Mouse (Mus musculus) right cerebral cortex, postnatal 4 days (tissue): ENCODE data around the gene Scrn3.
A peak's percentile ranks its signal among the peaks of the same experiment; 100 is the strongest.

Experiments used
- DNase-seq: peaks from one replicate; pipeline ENCODE4 v3.0.0-alpha.2; 2022

Gene Scrn3

DNA sequence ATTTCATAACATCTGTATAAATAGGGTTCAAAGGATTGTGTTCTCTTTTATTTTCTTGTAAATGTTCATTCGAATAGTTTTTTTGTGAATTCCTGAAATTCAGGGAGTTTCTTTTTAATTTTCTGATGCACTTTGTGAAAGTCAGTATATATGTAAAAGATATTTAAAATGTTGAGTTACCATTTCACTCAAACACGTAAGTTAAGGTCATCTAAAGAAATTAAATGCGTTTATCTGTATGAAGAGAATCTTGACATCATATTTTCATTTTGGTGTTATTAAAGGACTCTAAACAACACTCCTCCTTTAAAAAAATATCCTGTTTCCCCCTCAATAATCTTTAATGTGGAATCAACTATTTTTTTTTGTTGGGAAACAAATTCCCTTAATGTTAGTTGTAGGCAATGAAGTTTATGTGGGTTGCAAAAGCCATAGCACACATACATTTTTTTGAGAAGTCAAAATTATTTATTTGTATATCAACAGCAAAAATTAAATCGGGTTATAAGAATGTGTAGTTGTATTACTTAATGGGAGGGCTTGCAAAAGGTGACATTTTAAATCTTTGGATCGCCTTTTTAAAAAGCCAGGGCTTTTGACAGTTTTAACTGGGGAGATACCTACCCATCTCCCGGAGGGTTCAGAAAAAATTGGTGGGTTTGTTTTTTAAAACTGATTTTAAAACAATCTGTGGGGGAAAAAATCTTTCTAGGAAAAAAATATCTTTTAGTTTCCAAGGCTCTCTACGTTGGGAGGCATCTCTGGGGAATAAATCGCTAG, 37.0 kb upstream of the Scrn3 start:
- no peak for DNase-seq

DNA sequence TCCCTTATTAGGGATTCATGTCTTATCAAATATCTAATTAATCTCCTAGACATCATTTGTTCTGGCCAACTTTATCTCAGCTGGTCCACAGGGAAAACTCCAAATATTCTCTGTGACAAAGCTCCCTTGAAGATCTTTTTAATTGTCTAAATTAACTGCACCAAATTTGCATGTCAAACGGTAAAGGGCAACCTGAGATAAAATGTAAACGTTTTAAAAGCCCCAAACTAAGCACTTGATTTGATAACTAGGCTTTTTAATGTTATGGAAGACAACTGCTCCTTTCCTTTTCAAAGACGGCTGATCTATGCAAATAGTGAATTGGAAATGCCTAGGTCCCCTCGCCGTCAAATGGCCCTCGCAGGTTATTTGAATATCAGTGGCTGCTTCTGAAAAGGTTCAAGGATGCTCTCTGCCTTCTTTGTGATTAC, 36.2 kb upstream of the Scrn3 start:
- DNase-seq: no peak

DNA sequence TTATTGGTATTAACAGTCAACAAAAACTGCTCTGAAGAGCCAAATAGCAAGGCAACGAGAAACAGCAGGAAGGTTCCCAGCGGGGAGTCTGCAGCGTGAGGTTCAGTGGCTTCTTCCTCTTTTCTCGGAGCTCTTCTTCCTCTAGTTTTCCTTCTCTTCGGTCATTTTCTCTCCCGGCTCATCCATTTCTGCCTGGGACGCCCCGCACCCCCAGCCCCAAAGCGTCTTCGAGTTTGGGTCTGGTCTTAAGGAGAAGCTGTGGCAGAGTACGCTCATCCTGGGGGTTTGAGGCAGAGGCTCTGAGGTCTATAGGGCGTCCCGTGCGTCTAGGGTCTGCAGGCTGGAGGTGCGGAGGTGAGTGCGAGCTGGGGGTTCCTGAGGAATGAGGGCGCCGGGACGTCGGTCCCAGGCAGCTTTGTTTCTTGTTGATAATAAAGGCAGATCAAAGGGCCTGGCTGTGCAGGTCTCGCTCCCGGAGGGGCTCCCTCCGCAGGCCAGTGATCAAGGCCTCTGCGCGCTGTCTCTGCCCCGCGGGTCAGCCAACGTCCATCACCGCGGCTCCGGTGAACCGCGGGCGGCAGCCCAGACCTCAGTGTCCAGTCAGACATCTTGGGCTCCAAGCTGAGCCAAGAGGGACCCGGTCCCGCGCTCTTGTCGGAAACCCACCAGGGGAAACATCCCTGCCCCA, 35.2 kb upstream of the Scrn3 start:
- no peak for DNase-seq

- no peak for DNase-seq
These were observed 34.7 kb upstream of the Scrn3 start for GRCm38 (mm10) chr2:73277709-73278075.

DNA sequence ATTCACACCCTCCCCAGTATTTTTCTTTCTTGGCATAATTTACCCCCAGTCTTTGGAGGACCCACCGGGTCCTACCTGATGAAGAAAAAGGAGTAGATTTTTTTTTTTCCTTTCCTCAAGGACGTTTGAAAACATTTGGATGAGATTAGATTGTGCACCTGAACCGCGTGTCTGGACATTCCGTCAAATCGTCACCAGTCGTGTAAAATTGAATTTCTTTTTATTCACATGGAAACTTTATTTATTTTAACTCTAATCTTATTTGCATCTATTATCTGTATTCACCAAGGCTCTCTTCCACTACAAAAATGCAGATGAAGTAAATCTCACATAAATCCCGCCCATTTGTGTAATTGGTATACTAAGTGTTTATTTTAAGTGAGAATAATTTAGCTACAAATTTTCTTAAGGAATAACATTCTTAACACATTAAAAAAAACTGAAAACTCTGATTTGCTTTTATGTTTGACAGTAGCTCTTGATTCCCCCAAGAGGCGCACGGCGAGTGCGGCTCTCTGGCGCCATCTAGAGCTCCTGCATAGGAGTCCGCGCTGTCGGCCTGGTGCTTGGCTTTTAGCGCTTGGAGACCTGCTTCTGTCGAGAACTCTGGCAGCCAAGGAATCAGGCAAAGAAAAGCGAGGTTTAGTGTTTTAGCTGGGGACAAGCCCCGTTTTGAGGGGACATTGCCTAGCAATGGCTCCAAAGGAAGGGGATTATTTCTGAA, 34.1 kb upstream of the Scrn3 start:
- peak; percentile 95 for DNase-seq

GRCm38 (mm10) chr2:73278869-73279268, 33.5 kb upstream of the Scrn3 start:
- no peak for DNase-seq

- DNase-seq: peak; percentile 34
These were observed 32.9 kb upstream of the Scrn3 start for GRCm38 (mm10) chr2:73279271-73280038.

DNA sequence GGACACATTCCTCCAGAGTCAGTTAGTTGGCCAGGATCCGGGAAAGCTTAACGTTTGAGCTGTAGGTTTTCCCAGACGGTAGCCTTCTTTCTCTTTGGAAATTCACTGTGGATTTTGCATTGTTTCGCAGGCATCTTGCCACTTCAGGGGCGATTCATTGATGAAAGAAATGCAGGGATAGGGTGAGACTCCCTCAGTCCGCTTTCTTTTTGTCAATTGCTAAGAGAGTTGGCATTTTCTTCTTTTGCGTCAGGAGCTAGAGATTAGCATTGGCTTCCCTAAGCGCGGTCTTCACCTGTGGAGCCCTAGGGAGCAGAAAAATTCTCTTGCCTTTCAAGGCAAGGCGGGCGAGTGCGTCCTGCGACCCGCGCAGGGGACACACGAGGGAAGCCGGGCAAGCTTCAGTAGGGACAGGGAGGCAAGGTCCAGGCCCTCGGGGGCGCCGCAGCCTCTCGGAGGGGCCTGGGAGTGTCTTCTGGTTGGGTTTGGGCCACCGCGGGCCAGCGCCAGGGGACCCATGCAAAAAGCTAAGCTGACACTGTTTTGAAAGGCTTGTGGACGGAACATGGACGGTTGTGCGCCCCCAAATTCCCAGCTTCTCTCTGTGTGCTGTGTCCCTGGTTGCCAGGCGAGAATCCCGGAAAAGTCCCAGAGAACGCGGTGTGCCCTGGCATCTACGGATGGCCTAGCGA, 31.9 kb upstream of the Scrn3 start:
- no peak for DNase-seq

- DNase-seq: no peak
These were observed 31.2 kb upstream of the Scrn3 start for GRCm38 (mm10) chr2:73281048-73281661.

DNA sequence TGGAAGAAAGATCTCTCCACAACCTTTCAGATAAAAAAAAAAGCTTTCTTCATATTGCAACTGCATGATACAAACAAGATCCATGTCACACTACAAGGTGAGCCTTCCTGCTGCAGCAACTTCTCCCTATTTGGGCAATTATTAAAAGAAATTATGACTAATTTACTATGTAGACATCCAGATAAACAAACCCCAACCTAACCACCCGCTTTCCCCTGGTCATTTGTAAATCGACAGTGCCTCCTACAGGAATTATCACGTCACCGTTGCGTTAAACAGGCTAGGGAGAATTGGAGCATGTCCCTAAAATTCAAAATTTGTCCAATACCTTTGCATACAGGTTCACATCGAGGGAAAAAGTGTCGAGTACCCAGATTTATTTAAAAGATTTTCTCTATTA, 30.7 kb upstream of the Scrn3 start:
- no peak for DNase-seq

GRCm38 (mm10) chr2:73285630-73286029, 26.8 kb upstream of the Scrn3 start:
- DNase-seq: no peak

DNA sequence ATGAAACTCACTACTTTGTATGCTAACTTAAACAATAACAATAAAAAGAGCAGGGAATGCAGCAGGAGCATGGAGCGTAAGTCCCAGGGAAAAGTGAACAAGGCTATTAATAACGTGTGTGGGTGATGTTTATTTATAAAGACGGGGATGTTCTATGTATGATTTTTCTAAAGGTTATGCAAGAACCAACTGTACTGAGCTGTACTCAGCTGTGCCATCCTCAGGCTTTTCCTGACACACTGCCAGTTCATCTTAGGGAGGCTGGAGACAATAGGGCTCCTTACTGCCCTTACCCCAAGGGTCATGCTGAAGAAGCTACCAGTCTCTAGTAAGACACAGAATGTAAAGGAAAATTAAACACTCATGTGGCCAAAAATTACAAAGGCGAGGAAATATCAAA, 21.3 kb upstream of the Scrn3 start:
- no peak for DNase-seq

- no peak for DNase-seq
These were observed 17.4 kb upstream of the Scrn3 start for GRCm38 (mm10) chr2:73295023-73295422.

DNA sequence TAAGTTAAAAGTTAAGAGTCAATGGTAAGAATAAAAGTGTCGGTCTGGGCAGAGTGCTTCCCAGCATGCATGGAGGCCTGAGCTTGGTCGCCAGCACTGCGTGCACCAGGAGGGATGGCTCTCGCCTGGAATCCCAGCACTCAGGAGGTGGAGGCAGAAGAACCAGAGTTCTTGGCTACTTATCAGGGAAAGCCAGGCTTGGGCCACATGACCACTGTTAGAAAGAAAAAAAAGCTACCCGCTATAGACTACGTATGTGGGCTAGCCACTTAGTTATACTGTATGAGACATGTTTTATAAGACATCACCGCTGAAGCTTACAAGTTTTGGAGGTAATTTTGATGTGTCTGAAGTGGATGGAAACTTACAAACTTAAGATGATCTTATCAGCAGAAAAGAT, 14.2 kb upstream of the Scrn3 start:
- no peak for DNase-seq

DNA sequence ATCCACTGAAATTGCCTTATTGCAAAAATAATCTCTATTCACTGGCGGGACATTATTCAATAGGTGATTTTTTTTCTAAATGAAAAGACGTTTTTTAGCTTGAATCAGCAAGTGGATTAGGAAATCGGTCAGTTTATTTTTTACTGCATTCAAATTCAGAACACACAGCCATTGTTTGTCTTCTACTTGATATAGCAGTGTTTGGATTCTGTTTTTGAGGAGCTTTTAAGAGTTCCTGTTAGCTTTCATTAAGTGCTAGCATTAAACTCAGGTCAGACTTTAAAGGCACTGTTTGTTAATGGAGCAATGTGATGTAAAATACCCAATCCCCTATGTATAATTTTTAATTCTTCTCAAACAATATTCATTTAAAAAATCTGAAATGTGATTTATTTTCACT, 13.6 kb upstream of the Scrn3 start:
- DNase-seq: no peak

DNA sequence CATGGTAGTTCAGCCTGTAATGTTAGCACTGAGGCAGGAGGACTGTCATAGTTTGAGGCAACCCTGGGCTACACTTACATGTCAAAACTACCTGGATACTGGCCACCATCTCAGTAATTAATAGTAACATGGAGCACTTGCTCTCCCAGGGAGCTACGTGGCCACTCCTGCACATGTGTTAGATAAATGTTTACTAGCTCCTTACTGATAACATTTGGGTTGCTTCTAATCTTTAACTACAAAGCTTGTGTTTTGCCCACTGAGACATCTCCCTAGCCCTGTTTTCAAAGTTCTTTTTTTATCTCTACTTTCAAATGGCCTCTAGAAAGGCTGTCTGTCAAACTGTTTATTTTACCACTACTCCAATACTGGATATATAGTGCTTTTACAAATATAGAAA, 10.4 kb upstream of the Scrn3 start:
- DNase-seq: no peak

DNA sequence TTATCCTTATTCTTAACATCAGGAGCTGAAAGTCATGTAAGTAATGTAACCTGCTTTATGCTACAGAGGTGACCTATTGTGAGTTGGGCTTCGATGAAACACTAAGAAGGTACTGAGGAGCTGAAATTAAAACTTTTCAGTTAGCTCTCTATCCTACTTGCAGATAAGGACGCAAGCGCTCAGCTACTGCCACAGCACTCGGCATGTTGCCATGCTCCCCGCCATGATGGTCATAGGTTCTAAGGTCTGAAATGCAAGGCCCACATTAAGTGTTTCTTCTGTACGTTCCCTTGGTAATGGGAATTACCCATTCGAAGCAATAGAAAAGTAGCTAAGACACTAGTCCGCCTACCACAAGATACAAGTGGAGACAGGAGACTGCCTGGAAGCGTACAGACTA, 9.7 kb upstream of the Scrn3 start:
- no peak for DNase-seq

DNA sequence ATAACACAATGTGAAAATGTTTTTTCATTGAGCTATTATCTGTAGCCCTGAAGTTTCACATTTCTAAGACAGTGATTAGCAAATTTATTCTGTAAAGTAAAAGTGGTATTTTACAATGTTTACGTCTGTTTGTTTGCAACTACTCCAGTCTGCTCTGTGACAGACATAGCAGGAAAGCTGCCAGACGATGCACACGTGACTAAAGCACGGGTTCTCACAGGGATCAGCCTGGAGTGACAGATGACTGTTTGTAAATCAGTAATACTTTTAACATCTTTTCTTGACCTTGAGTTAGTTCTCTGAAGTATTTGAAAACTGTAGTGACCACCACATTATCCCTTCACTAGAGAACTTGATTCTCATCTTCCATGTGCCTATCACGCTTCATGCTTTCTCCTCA, 7.9 kb upstream of the Scrn3 start:
- DNase-seq: no peak

GRCm38 (mm10) chr2:73306006-73306405, 6.4 kb upstream of the Scrn3 start:
- DNase-seq: no peak

- DNase-seq: peak; percentile 7
These were observed 708 bp downstream of the Scrn3 start for GRCm38 (mm10) chr2:73313117-73313501.

GRCm38 (mm10) chr2:73314311-73314710, 1.9 kb downstream of the Scrn3 start:
- no peak for DNase-seq

DNA sequence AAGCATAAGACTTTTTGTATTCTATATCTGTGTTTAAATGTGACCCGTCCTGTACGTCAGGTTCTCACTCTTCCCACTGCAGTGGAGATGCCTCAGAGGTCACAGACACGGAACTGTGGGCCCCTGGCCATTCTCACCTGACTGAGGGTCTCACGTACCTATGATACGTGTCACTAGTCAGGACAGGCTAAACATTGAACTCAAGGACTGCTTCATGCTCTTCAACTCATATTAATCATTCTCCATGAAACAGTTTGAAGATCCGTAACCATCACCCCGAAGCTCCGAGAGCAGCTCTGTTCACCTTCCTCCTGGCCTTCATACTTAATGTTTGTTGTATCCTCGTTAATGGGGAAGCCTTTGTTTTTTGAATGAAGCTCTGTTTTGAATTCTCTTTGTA, 5.0 kb downstream of the Scrn3 start:
- DNase-seq: no peak
